Mouse (Mus musculus) central nervous system, embryonic 14 days (tissue): Measurements from ENCODE around the gene Dcst2. TPM values are rescaled to one million over a fixed set of nuclear protein-coding genes. Genes with fewer than 3 reads are reported as not detected.

Experiments used
- polyA plus RNA-seq: library from polyadenylated mRNA; depleted of rRNA; stranded (reverse); fragments of >200 nt; gene quantifications from 2 replicates; pipeline ENCODE4 v1.2.3, GENCODE M21; 2012; rRNA removed

Gene Dcst2
- 0.31 and 0.36 TPM in 2 replicates for polyA plus RNA-seq

DNA sequence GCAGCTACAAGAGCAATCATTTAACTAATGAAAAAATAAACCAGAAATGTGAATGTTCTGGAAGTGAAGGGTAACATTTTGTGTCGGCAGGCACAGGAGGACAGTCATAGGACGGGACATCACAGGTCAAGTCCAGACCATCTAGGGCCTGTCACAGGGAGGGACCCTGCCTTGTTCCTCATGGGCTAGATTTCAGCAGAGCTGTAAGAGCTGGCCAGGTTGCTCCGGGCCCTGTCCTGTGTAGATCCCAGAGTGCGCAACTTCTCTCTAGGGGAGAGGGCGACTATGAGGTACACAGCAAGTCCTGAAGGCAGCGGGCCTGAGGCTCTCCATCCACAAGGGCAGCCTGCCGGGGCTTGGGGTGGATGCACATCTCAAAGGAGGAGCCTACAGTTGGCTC lies at the start of gene Dcst2:
TSS of gene Dcst2 (plus strand) at position 301 of the 400 bp plus-strand sequence.

DNA sequence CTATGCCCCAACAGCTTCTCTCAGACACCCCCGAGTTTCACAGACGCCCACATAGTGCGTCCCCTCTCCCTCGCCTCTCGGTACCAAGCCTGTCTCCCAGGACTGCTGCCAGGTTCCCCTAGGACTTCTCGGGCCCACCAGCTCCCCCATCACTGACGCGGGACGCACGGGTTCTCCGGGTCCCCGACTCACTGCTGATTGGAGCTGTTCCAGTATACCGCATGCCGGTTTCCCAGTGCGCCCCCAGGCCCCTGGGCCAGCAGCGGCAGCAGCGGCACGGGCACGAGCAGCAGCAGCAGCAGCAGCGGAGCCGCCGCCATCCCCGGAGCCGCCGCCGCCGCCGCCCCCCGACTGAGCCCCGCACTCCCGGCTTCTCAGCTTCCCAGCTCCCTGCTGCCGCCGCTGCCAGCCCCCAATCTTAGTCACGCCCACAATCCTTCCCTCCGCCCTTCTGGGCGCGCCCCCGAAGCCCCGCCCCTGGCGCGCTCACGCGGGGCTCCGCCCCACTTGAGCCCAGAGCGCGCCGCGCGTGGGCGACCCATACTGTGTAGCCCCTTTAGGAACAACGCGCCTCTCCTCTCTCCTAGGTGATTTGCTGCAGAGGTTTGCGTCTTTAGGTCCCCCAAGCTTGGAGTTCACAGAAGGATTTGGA lies 39.1 kb upstream of the Dcst2 start, which contains the start of gene Efna3:
TSS of gene Efna3 (minus strand) at position 452 of the 652 bp plus-strand sequence.

DNA sequence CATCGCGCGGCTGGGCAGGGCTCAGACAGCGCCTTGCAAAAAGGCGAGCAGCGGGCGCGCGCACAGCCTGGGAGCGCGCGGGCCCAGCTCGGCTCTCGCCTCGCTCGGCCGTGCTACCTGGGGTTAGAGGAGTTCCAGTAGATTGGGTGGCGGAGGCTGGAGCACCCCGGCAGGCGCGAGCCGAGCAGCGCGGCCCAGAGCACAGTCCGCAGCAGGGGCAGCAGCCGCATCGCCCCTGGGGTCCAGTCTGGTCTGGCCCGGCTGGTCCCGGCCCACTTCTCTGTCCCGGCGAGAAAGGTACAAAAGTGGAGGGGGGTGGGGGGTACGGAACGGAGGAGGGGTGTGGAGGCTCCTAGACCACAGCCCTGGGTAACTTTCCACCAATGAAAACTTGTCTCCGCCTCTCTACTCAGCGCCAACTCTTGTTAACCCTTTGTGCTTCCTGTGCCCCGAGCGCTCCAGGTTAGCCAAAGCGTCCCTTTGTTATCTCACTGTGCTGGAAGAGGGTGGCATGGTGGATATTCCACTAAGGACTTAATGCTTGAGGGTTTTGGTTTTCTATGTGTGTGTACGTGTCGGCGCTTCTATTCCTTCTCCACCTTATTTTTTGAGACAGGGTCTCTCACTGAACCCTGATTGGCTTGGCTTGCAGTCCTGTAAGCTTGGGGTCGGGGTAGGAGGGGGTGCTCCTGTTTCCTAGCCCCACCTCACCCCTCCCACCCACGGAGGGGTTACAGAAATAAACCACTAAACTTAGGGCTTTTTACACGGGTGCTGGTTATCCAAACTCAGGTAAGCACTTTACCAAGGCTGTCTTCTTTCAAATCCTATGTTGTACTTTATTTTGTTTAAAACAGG lies 23.8 kb upstream of the Dcst2 start, which contains the start of gene Efna4:
TSS of gene Efna4 (minus strand) at position 308 of the 858 bp plus-strand sequence.

DNA sequence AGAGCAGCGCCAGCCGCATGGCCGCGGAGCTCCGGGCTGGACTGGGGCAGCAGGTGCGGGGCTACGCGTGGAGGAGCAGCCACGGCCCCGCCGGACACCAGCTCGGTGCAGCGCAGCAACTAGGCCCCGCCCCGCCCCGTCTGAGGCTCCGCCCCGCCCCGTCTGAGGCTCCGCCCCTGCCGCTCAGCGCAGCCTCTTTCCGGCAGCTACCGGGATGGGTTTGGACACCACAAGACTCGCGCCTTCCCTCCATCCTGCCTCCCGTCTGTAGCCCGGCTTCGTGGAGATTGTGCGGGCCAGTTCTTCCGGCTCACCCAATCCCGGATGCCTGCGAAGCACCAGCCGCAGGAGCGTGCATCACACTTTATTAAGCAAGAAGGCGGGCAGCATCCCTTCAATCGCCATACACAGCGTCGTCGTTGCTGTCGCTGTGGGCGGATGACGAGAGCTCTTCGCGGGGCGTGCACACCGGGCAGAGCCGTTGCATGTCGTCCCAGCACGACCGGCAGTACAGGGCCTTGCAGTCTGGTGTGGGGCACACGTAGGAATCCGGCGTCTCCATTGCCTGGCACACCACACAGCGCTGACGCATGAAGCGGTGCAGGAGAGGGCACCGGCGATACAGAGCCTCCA lies 11.8 kb upstream of the Dcst2 start, which contains the start of gene Adam15:
TSS of gene Adam15 (minus strand) at position 128 of the 633 bp plus-strand sequence.

DNA sequence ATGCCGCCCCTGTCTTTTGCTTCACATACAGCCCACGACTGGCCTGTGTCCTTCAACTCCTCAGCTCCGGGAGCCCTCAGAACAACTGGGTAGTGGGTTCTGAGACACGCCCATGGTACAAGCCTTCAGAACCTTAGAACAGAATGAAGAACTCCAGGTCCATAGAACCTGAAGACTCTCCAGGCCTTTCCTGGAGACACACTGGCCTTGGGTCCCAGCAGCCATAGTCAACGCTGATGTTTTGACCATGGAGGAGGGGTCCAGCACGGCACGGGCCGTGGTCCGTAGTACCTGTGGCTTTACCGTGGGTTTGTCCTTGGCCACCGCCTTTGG lies 3.3 kb downstream of the Dcst2 start, which contains the start of gene Dcst1:
TSS of gene Dcst1 (minus strand) at position 101 of the 333 bp plus-strand sequence.

DNA sequence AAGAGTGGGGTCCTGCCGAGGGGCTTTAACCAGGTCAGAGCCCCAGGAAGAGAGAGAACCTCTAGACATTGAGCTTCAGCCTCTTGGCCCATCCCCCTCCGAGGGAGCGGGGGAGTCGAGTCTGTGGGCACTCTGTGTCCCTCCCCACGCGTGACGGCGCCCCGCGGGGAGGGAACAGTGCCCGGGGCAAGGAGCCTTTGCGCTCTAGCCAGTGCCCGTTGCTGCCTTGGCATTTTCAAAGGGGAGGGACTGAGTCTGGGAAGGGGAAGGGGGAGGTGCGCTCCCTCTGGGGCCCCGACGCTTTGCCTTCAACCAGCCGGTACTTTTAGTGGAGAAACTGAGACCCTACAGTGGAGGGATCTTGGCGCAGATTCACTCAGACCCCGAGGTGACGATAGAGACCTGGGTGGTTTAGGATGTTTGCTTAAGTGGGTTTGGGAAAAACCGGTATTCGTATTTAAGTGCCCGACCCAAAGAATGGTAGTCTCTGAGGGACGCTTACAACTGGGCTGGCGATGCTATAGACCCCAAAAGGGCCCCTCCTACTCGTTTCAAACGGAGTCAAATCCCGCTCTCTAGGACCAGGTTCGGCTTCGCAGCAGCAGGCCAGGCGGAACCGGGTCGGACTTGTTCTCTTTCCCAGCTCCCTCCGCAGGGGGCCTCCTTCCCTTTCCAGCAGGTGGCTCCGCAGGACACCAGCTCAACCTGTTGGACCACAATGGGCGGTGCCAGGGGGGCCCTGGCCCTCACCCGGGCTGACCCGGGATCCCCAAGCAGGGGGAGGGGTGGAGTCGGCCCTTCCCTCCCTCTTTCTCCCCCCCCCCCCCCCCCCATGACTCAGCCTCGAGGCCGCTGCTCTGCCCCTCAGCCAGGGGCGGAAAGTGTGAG lies 32.5 kb downstream of the Dcst2 start, which contains the start of gene Zbtb7b:
TSS of gene Zbtb7b (minus strand) at position 771 of the 888 bp plus-strand sequence.

DNA sequence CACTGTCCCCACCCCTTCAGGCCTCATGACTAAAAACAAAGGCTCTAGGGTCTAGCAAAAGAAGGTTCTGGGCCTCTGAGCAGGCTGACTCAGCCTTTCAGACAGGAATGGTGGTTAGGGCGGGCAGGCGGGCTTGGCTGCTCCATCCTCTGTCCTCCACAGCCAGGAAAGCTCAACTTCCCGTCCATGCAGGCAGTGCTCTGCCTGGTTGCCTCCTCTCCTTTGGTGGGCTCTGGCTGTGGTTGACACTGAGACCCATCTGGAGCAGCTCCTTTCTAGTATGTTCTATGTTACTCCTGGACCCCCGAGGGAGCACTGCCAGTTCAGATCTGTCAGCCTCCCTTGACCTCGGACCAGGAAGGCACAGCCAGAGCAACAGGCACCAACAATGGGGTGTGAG lies 40.9 kb downstream of the Dcst2 start, which contains the start of gene Lenep:
TSS of gene Lenep (minus strand) at position 101 of the 400 bp plus-strand sequence.

DNA sequence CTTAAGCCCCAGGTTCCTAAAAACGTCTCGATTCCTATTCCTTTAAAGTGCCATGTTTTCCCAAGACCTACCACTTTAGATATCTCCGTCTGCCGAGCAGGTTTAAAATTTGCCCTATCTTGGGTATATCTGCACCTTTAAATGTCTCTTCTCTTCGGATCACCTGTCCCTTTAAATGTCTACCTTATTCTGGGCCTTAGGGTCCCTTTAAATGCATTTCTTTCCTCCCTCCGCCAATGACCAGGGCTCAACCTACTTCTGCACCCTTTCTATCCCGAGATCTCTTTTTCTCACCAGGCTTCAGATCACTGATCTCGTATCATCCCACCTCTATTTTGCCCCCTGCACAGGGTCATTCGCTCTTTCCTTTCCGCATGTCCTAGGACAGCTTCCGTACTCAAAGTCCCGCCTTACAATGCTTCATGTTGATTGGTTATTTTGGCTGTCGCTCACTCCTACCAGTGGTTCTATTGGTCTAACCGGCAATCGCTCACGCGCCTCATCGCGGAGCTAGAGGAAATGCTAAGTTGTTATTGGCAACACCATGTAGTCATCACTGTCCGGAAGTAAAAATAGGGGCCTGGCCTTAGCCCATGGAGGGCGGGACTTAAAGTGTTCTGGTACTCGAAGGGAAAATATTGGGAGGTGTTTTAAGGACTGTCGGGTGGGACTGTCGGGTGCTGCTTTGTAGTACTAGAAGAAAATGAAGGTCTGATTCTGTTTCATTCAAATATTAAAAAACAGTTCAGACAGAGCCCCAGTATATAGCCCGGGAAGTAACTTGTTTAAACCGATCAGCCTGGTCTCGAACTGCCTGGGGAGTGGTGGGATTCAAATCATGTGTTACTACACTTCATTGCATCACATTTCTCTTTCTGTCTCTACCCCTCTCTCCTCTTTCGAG lies 50.0 kb downstream of the Dcst2 start, which contains the start of gene Flad1:
TSS of gene Flad1 (minus strand) at position 381 of the 904 bp plus-strand sequence.

DNA sequence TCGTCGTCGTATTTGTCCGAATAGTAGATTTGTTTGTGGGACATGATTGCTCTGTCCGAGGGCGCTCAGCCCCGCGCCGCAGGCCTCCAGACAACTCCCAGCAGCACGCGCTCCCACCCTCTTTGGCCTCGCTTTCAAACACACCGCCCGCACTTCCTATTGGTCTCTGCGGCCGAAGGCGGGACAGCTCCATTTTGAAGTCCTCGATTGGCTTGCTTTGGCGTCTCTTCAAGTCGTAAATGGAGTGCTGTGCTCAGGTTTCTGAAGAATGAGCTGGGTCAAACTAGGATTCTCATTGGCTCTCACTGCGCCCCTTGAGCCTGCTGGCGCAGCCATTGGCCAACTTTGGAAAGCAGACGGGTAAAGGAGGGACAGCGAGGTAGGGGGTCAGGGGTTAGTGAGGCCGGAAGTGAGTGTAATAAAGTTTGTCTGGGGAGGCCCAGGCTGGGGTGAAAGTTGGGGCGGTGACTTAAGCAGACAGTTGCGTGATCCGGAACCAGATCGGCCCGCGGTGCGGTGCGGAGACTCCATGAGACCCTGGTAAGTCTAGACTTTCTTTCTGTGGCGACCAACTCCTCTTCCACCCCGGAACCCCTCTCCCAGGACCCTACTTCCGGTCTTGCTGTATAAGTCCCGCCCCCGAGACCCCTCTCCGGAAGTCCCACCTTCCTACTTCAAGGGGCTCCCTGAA lies 56.5 kb downstream of the Dcst2 start, which contains the start of the genes Cks1b and Shc1:
TSS of gene Cks1b (minus strand) at position 214 of the 691 bp plus-strand sequence.
TSS of gene Shc1 (plus strand) at position 274 of the 691 bp plus-strand sequence.

Other genes with a start within 250 kb of the Dcst2 start
- gene Pklr, start 225.8 kb upstream of the Dcst2 start, polyA plus RNA-seq, result 0.16 and 0.20 TPM in 2 replicates
- gene Hcn3, start 201.8 kb upstream of the Dcst2 start, polyA plus RNA-seq, result 39.0 and 45.4 TPM in 2 replicates
- gene Clk2, start 197.2 kb upstream of the Dcst2 start, polyA plus RNA-seq, result 134 and 139 TPM in 2 replicates
- gene Scamp3, start 184.5 kb upstream of the Dcst2 start, polyA plus RNA-seq, result 126 and 132 TPM in 2 replicates
- gene Fam189b, start 178.8 kb upstream of the Dcst2 start, polyA plus RNA-seq, result 73.1 and 87.3 TPM in 2 replicates
- 51.1 and 54.2 TPM in 2 replicates for gene Gba, start 159.0 kb upstream of the Dcst2 start, polyA plus RNA-seq
- gene Thbs3, start 146.8 kb upstream of the Dcst2 start, polyA plus RNA-seq, result 175 and 182 TPM in 2 replicates
- 162 and 175 TPM in 2 replicates for gene Mtx1, start 134.9 kb upstream of the Dcst2 start, polyA plus RNA-seq
- gene Muc1, start 132.9 kb upstream of the Dcst2 start, polyA plus RNA-seq, result 9.0 and 10.7 TPM in 2 replicates
- 101 and 102 TPM in 2 replicates for gene Krtcap2, start 116.0 kb upstream of the Dcst2 start, polyA plus RNA-seq
- 104 and 109 TPM in 2 replicates for gene Trim46, start 115.7 kb upstream of the Dcst2 start, polyA plus RNA-seq
- 175 and 201 TPM in 2 replicates for gene Dpm3, start 102.6 kb upstream of the Dcst2 start, polyA plus RNA-seq
- gene Slc50a1, start 91.4 kb upstream of the Dcst2 start, polyA plus RNA-seq, result 57.4 and 74.4 TPM in 2 replicates
- 12.7 and 19.2 TPM in 2 replicates for gene Efna1, start 80.8 kb upstream of the Dcst2 start, polyA plus RNA-seq
- gene Efna3, start 39.0 kb upstream of the Dcst2 start, polyA plus RNA-seq, result 50.5 and 63.6 TPM in 2 replicates
- 23.2 and 25.2 TPM in 2 replicates for gene Efna4, start 23.9 kb upstream of the Dcst2 start, polyA plus RNA-seq
- gene Adam15, start 12.0 kb upstream of the Dcst2 start, polyA plus RNA-seq, result 60.2 and 80.6 TPM in 2 replicates
- gene Dcst1, start 3.3 kb downstream of the Dcst2 start, polyA plus RNA-seq, result 0.05 and 0.10 TPM in 2 replicates
- 2.3 and 4.1 TPM in 2 replicates for gene Zbtb7b, start 32.8 kb downstream of the Dcst2 start, polyA plus RNA-seq
- gene Lenep, start 40.8 kb downstream of the Dcst2 start, polyA plus RNA-seq, result 4.3 and 5.9 TPM in 2 replicates
- gene Flad1, start 49.9 kb downstream of the Dcst2 start, polyA plus RNA-seq, result 44.4 and 51.7 TPM in 2 replicates
- gene Cks1b, start 56.4 kb downstream of the Dcst2 start, polyA plus RNA-seq, result 129 and 142 TPM in 2 replicates
- gene Shc1, start 56.5 kb downstream of the Dcst2 start, polyA plus RNA-seq, result 28.8 and 52.2 TPM in 2 replicates
- gene Pygo2, start 68.2 kb downstream of the Dcst2 start, polyA plus RNA-seq, result 63.1 and 63.3 TPM in 2 replicates
- gene Pbxip1, start 74.7 kb downstream of the Dcst2 start, polyA plus RNA-seq, result 11.9 and 16.8 TPM in 2 replicates
- gene Pmvk, start 92.6 kb downstream of the Dcst2 start, polyA plus RNA-seq, result 74.1 and 83.7 TPM in 2 replicates
- gene Kcnn3, start 158.2 kb downstream of the Dcst2 start, polyA plus RNA-seq, result 9.8 and 11.5 TPM in 2 replicates